Mouse (Mus musculus): Measurements from ENCODE around the gene Cetn4. TPM values are rescaled to one million over a fixed set of nuclear protein-coding genes. Genes with fewer than 3 reads are reported as not detected.

The Cetn4 gene
- polyA plus RNA-seq (2015; fragmentation: Nextera tagmentation; extraction: Ambion mirVana) = 1.7 and 1.8 TPM in 2 replicates

- no peaks in the 10 kb centered on the region for H3K4me1 ChIP-seq (replicated peaks; ENCODE audit: control insufficient read depth, insufficient read depth)
- peak within 1 kb of the TSS; percentile 86 for H3K4me3 ChIP-seq (ENCODE audit: low read depth, low read length)
- DNase-seq (ENCODE audit: low spot score) = peak; percentile 93
- H3K4me2 ChIP-seq (replicated peaks; ENCODE audit: low read depth) = peak within 1 kb of the TSS; percentile 77
- no peaks in the 10 kb centered on the region for H3K27me3 ChIP-seq (ENCODE audit: control insufficient read depth, insufficient read depth, low read length)
- no peak for TF ChIP-seq EP300 (optimal IDR thresholded peaks at IDR 0.05)
- peak; percentile 15; the same call in 1 of the 2 replicates for TF ChIP-seq CTCF (IDR thresholded peaks at IDR 0.05; ENCODE audit: low read depth)
- H3K9ac ChIP-seq (ENCODE audit: low read length) = peak within 1 kb of the TSS; percentile 88
- WGBS = under 1% methylated on average over 51 of the region's 54 CpGs
- no peaks in the 10 kb centered on the region for H3K36me3 ChIP-seq (ENCODE audit: control insufficient read depth, insufficient read depth, low read length)
- peak; percentile 100 for ATAC-seq (ENCODE audit: low FRiP score, low TSS enrichment)
- peak within 1 kb of the TSS; percentile 78 for H3K27ac ChIP-seq (replicated peaks)
- no peaks in the 10 kb centered on the region for H3K9me3 ChIP-seq (ENCODE audit: control insufficient read depth, low read length)
These were observed at the start of gene Cetn4, which contains the start of gene Bbs12 for GRCm38 (mm10) chr3:37312370-37312941. Gene Cetn4, minus strand, starts transcription at chr3:37312708. Gene Bbs12, plus strand, starts transcription at chr3:37312554.

GRCm38 (mm10) chr3:37360729-37361128 is 48.2 kb upstream of the Cetn4 start:
- DNase-seq (ENCODE audit: low spot score) (no peak), ATAC-seq (ENCODE audit: low FRiP score, low TSS enrichment) (no peak; the same call in 1 of the 2 replicates)
- H3K36me3 ChIP-seq (ENCODE audit: control insufficient read depth, insufficient read depth, low read length) = no peaks in the 10 kb centered on the region
- no peaks in the 10 kb centered on the region for H3K4me1 ChIP-seq (replicated peaks; ENCODE audit: control insufficient read depth, insufficient read depth)
- H3K4me3 ChIP-seq (ENCODE audit: low read depth, low read length) = no peak overlapping the region
- H3K9me3 ChIP-seq (ENCODE audit: control insufficient read depth, low read length) = no peaks in the 10 kb centered on the region
- H3K27ac ChIP-seq (replicated peaks) = no peak overlapping the region
- TF ChIP-seq CTCF (IDR thresholded peaks at IDR 0.05; ENCODE audit: low read depth) (no peak), EP300 (optimal IDR thresholded peaks at IDR 0.05) (no peak)
- WGBS = 52% methylated on average over 9 of the region's 9 CpGs
- no peak overlapping the region for H3K4me2 ChIP-seq (replicated peaks; ENCODE audit: low read depth)
- no peaks in the 10 kb centered on the region for H3K27me3 ChIP-seq (ENCODE audit: control insufficient read depth, insufficient read depth, low read length)
- H3K9ac ChIP-seq (ENCODE audit: low read length) = no peak overlapping the region

- Histone ChIP-seq H3K36me3 (ENCODE audit: control insufficient read depth, insufficient read depth, low read length) (no peaks in the 10 kb centered on the region), H3K9me3 (ENCODE audit: control insufficient read depth, low read length) (no peaks in the 10 kb centered on the region), H3K4me3 (ENCODE audit: low read depth, low read length) (no peak overlapping the region), H3K4me1 (replicated peaks; ENCODE audit: control insufficient read depth, insufficient read depth) (no peaks in the 10 kb centered on the region), H3K27ac (replicated peaks) (no peak overlapping the region), H3K4me2 (replicated peaks; ENCODE audit: low read depth) (no peak overlapping the region), H3K27me3 (ENCODE audit: control insufficient read depth, insufficient read depth, low read length) (no peaks in the 10 kb centered on the region), H3K9ac (ENCODE audit: low read length) (no peak overlapping the region)
- ATAC-seq (ENCODE audit: low FRiP score, low TSS enrichment) (no peak), DNase-seq (ENCODE audit: low spot score) (no peak)
- WGBS = 59% methylated on average over 1 of the region's 1 CpGs
- TF ChIP-seq CTCF (IDR thresholded peaks at IDR 0.05; ENCODE audit: low read depth) (no peak), EP300 (optimal IDR thresholded peaks at IDR 0.05) (no peak)
These were observed 42.2 kb upstream of the Cetn4 start for GRCm38 (mm10) chr3:37354737-37355136.

- DNase-seq (ENCODE audit: low spot score) = no peak
- Histone ChIP-seq H3K4me1 (replicated peaks; ENCODE audit: control insufficient read depth, insufficient read depth) (no peaks in the 10 kb centered on the region), H3K27ac (replicated peaks) (no peak overlapping the region), H3K9me3 (ENCODE audit: control insufficient read depth, low read length) (no peaks in the 10 kb centered on the region), H3K36me3 (ENCODE audit: control insufficient read depth, insufficient read depth, low read length) (no peaks in the 10 kb centered on the region), H3K27me3 (ENCODE audit: control insufficient read depth, insufficient read depth, low read length) (no peaks in the 10 kb centered on the region), H3K4me2 (replicated peaks; ENCODE audit: low read depth) (no peak overlapping the region), H3K4me3 (ENCODE audit: low read depth, low read length) (no peak overlapping the region), H3K9ac (ENCODE audit: low read length) (no peak overlapping the region)
- TF ChIP-seq EP300 (optimal IDR thresholded peaks at IDR 0.05) = no peak
- no peak for TF ChIP-seq CTCF (IDR thresholded peaks at IDR 0.05; ENCODE audit: low read depth)
- ATAC-seq (ENCODE audit: low FRiP score, low TSS enrichment) = no peak
- 80% methylated on average over 10 of the region's 10 CpGs for WGBS
These were observed 41.5 kb upstream of the Cetn4 start for GRCm38 (mm10) chr3:37353951-37354481.

- ATAC-seq (ENCODE audit: low FRiP score, low TSS enrichment) = no peak
- 56% methylated on average over 7 of the region's 7 CpGs for WGBS
These were observed 37.9 kb upstream of the Cetn4 start for GRCm38 (mm10) chr3:37350386-37350785.

GRCm38 (mm10) chr3:37349166-37349548 is 36.6 kb upstream of the Cetn4 start:
- Histone ChIP-seq H3K4me1 (replicated peaks; ENCODE audit: control insufficient read depth, insufficient read depth) (peaks cover 3% of the 10 kb centered on the region; the same call in 1 of the 2 replicates), H3K36me3 (ENCODE audit: control insufficient read depth, insufficient read depth, low read length) (no peaks in the 10 kb centered on the region), H3K4me2 (replicated peaks; ENCODE audit: low read depth) (peak overlapping the region; percentile 84), H3K27ac (replicated peaks) (peak overlapping the region; percentile 53; the same call in 1 of the 2 replicates), H3K27me3 (ENCODE audit: control insufficient read depth, insufficient read depth, low read length) (no peaks in the 10 kb centered on the region), H3K9ac (ENCODE audit: low read length) (peak overlapping the region; percentile 80), H3K4me3 (ENCODE audit: low read depth, low read length) (peak overlapping the region; percentile 74), H3K9me3 (ENCODE audit: control insufficient read depth, low read length) (no peaks in the 10 kb centered on the region)
- no peak for TF ChIP-seq CTCF (IDR thresholded peaks at IDR 0.05; ENCODE audit: low read depth)
- no peak for TF ChIP-seq EP300 (optimal IDR thresholded peaks at IDR 0.05)
- ATAC-seq (ENCODE audit: low FRiP score, low TSS enrichment) (no peak), DNase-seq (ENCODE audit: low spot score) (no peak)
- WGBS = 14% methylated on average over 8 of the region's 8 CpGs

More at GRCm38 (mm10) chr3:37350386-37350785, 37.9 kb upstream of the Cetn4 start:
- Histone ChIP-seq H3K4me1 (replicated peaks; ENCODE audit: control insufficient read depth, insufficient read depth) (peaks cover 3% of the 10 kb centered on the region; the same call in 1 of the 2 replicates), H3K9me3 (ENCODE audit: control insufficient read depth, low read length) (no peaks in the 10 kb centered on the region), H3K27me3 (ENCODE audit: control insufficient read depth, insufficient read depth, low read length) (no peaks in the 10 kb centered on the region), H3K36me3 (ENCODE audit: control insufficient read depth, insufficient read depth, low read length) (no peaks in the 10 kb centered on the region), H3K4me2 (replicated peaks; ENCODE audit: low read depth) (no peak overlapping the region), H3K27ac (replicated peaks) (no peak overlapping the region), H3K4me3 (ENCODE audit: low read depth, low read length) (no peak overlapping the region), H3K9ac (ENCODE audit: low read length) (no peak overlapping the region)
- no peak for DNase-seq (ENCODE audit: low spot score)
- TF ChIP-seq EP300 (optimal IDR thresholded peaks at IDR 0.05) (no peak), CTCF (IDR thresholded peaks at IDR 0.05; ENCODE audit: low read depth) (no peak)
